Mouse (Mus musculus): Measurements from ENCODE around the gene Urm1. TPM values are rescaled to one million over a fixed set of nuclear protein-coding genes. Genes with fewer than 3 reads are reported as not detected.

Urm1 gene
- polyA plus RNA-seq, 1 experiment, result 31.9 TPM

GRCm38 (mm10) chr2:29852957-29853485, 33.1 kb downstream of the Urm1 start:
- Histone ChIP-seq H3K36me3 (ENCODE audit: control insufficient read depth, insufficient read depth, low read length) (no peaks in the 10 kb centered on the region), H3K27ac (ENCODE audit: insufficient read depth, low read length) (no peak overlapping the region), H3K27me3 (ENCODE audit: control insufficient read depth, insufficient read depth, low read length) (no peaks in the 10 kb centered on the region), H3K4me1 (ENCODE audit: control insufficient read depth, insufficient read depth, insufficient read length) (no peaks in the 10 kb centered on the region), H3K4me3 (ENCODE audit: extremely low read depth, insufficient read depth, insufficient read length) (no peak overlapping the region)
- WGBS, result 71% methylated on average over 4 of the region's 4 CpGs
- no peak for DNase-seq (ENCODE audit: low read depth in 1 of 2, low spot score in 2 of 2)
- TF ChIP-seq CTCF (IDR thresholded peaks at IDR 0.05; ENCODE audit: extremely low read depth, insufficient read depth, insufficient read length, insufficient replicate concordance) (no peak), POLR2A (IDR thresholded peaks at IDR 0.05; ENCODE audit: low read depth, low read length) (no peak)

DNA sequence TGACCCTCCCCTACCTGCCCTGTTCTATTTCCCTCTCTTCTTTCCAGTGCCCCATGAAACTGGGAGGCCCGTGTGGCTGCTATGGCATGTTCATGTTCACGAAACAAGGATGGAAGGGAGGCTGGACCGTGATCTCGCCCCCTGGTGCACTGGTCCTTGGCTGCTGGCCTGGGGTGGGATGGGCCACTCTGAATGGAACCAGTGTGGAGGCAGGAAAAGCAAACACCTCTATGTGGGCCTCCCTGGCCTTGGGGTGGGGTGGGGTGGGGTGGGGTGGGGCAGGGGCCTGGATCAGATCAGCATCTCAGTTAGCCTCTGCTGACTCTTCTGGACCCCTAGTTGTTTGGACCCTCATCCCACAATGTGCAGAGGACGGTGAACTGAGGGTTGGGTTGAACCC, 33.9 kb downstream of the Urm1 start:
- no peak for DNase-seq (ENCODE audit: low read depth in 1 of 2, low spot score in 2 of 2)
- H3K4me1 ChIP-seq (ENCODE audit: control insufficient read depth, insufficient read depth, insufficient read length), result no peaks in the 10 kb centered on the region
- H3K36me3 ChIP-seq (ENCODE audit: control insufficient read depth, insufficient read depth, low read length), result no peaks in the 10 kb centered on the region
- no peaks in the 10 kb centered on the region for H3K27me3 ChIP-seq (ENCODE audit: control insufficient read depth, insufficient read depth, low read length)
- 83% methylated on average over 5 of the region's 5 CpGs for WGBS
- H3K4me3 ChIP-seq (ENCODE audit: extremely low read depth, insufficient read depth, insufficient read length), result no peak overlapping the region
- no peak for TF ChIP-seq CTCF (IDR thresholded peaks at IDR 0.05; ENCODE audit: extremely low read depth, insufficient read depth, insufficient read length, insufficient replicate concordance)
- TF ChIP-seq POLR2A (IDR thresholded peaks at IDR 0.05; ENCODE audit: low read depth, low read length), result no peak
- no peak overlapping the region for H3K27ac ChIP-seq (ENCODE audit: insufficient read depth, low read length)

- Histone ChIP-seq H3K4me3 (ENCODE audit: extremely low read depth, insufficient read depth, insufficient read length) (no peak overlapping the region), H3K4me1 (ENCODE audit: control insufficient read depth, insufficient read depth, insufficient read length) (no peaks in the 10 kb centered on the region), H3K27ac (ENCODE audit: insufficient read depth, low read length) (no peak overlapping the region), H3K27me3 (ENCODE audit: control insufficient read depth, insufficient read depth, low read length) (no peaks in the 10 kb centered on the region), H3K36me3 (ENCODE audit: control insufficient read depth, insufficient read depth, low read length) (no peaks in the 10 kb centered on the region)
- TF ChIP-seq POLR2A (IDR thresholded peaks at IDR 0.05; ENCODE audit: low read depth, low read length) (no peak), CTCF (IDR thresholded peaks at IDR 0.05; ENCODE audit: extremely low read depth, insufficient read depth, insufficient read length, insufficient replicate concordance) (no peak)
- WGBS, result 81% methylated on average over 10 of the region's 10 CpGs
- no peak for DNase-seq (ENCODE audit: low read depth in 1 of 2, low spot score in 2 of 2)
These were observed 35.8 kb downstream of the Urm1 start for GRCm38 (mm10) chr2:29855585-29856210.

- Histone ChIP-seq H3K4me1 (ENCODE audit: control insufficient read depth, insufficient read depth, insufficient read length) (no peaks in the 10 kb centered on the region), H3K4me3 (ENCODE audit: extremely low read depth, insufficient read depth, insufficient read length) (no peak overlapping the region), H3K27ac (ENCODE audit: insufficient read depth, low read length) (no peak overlapping the region), H3K27me3 (ENCODE audit: control insufficient read depth, insufficient read depth, low read length) (no peaks in the 10 kb centered on the region), H3K36me3 (ENCODE audit: control insufficient read depth, insufficient read depth, low read length) (no peaks in the 10 kb centered on the region)
- no peak for DNase-seq (ENCODE audit: low read depth in 1 of 2, low spot score in 2 of 2)
- 55% methylated on average over 19 of the region's 19 CpGs for WGBS
- TF ChIP-seq CTCF (IDR thresholded peaks at IDR 0.05; ENCODE audit: extremely low read depth, insufficient read depth, insufficient read length, insufficient replicate concordance) (no peak), POLR2A (IDR thresholded peaks at IDR 0.05; ENCODE audit: low read depth, low read length) (no peak)
These were observed 36.8 kb downstream of the Urm1 start for GRCm38 (mm10) chr2:29856451-29857260.

DNA sequence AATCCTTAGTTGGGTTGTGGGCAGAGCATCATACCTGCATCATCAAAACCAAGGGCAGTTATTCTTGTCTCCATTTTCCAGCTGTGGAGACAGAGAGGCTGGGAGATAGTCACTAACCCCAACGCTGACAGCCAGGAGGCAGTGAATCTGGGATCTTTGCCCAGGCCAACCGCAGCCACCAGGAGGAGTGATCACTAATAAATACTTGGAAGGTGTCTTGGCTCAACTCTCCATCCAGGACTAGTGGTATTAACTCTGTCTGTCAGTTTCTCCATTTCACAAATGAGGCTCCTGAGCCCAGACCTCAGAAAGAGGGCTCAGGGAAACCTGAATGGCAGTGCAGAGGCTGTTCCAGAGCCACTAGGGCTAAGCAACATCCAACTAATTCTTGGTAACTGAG, 37.5 kb downstream of the Urm1 start:
- TF ChIP-seq CTCF (IDR thresholded peaks at IDR 0.05; ENCODE audit: extremely low read depth, insufficient read depth, insufficient read length, insufficient replicate concordance), result no peak
- no peak for TF ChIP-seq POLR2A (IDR thresholded peaks at IDR 0.05; ENCODE audit: low read depth, low read length)
- no peaks in the 10 kb centered on the region for H3K27me3 ChIP-seq (ENCODE audit: control insufficient read depth, insufficient read depth, low read length)
- DNase-seq (ENCODE audit: low read depth in 1 of 2, low spot score in 2 of 2), result no peak
- no peak overlapping the region for H3K4me3 ChIP-seq (ENCODE audit: extremely low read depth, insufficient read depth, insufficient read length)
- no peaks in the 10 kb centered on the region for H3K4me1 ChIP-seq (ENCODE audit: control insufficient read depth, insufficient read depth, insufficient read length)
- whole genome bisulfite sequencing, result 48% methylated on average over 2 of the region's 2 CpGs
- no peaks in the 10 kb centered on the region for H3K36me3 ChIP-seq (ENCODE audit: control insufficient read depth, insufficient read depth, low read length)
- no peak overlapping the region for H3K27ac ChIP-seq (ENCODE audit: insufficient read depth, low read length)

DNA sequence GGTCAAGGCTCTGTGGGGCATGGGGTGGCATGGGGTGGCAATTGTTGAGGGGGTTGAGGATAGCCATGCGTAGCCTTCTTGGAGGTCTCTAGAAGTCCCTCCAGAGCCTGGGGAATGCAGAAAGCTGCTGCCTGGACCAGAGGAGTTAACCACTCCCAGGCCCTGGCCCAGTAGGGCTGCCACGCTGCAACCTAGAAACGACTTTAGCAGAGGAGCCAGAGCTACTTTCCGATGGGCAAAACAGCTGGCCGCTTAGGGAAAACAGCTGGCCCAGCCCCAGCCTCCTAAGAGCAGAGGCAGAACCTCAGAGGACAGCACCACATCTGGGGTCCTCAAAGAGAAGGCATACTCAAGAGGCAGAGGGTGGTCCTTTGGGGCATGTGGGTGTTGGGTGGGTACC, 38.1 kb downstream of the Urm1 start:
- Histone ChIP-seq H3K4me1 (ENCODE audit: control insufficient read depth, insufficient read depth, insufficient read length) (no peaks in the 10 kb centered on the region), H3K36me3 (ENCODE audit: control insufficient read depth, insufficient read depth, low read length) (no peaks in the 10 kb centered on the region), H3K4me3 (ENCODE audit: extremely low read depth, insufficient read depth, insufficient read length) (no peak overlapping the region), H3K27ac (ENCODE audit: insufficient read depth, low read length) (no peak overlapping the region), H3K27me3 (ENCODE audit: control insufficient read depth, insufficient read depth, low read length) (no peaks in the 10 kb centered on the region)
- WGBS, result 78% methylated on average over 5 of the region's 5 CpGs
- TF ChIP-seq POLR2A (IDR thresholded peaks at IDR 0.05; ENCODE audit: low read depth, low read length), result no peak
- TF ChIP-seq CTCF (IDR thresholded peaks at IDR 0.05; ENCODE audit: extremely low read depth, insufficient read depth, insufficient read length, insufficient replicate concordance), result no peak
- DNase-seq (ENCODE audit: low read depth in 1 of 2, low spot score in 2 of 2), result no peak
